Mouse (Mus musculus) intestine, embryonic 14.5 days (tissue): Measurements from ENCODE around the gene Rnf130. TPM values are rescaled to one million over a fixed set of nuclear protein-coding genes. Genes with fewer than 3 reads are reported as not detected.

Experiments used
- ATAC-seq: fragments of 200-750 bp; cut with Nextera tagmentation; replicated peaks from 2 replicates; pipeline ENCODE4 v1.8.0; 2017; ENCODE audit warnings: low read depth, moderate number of reproducible peaks, moderate TSS enrichment, moderate library complexity; ENCODE audit not compliant: low FRiP score, low TSS enrichment
- DNase-seq: peaks from one replicate; pipeline ENCODE4 v3.0.0-alpha.2; 2018; ENCODE audit warnings: low spot score
- H3K27ac ChIP-seq: fragments of 300-500 bp; sonication (generic); 2 replicates; pipeline ENCODE4 v1.5.1; 2014; ENCODE audit warnings: low read depth, mild to moderate bottlenecking, control low read depth
- H3K27me3 ChIP-seq: fragments of 300-500 bp; sonication (generic); replicated peaks from 2 replicates; pipeline ENCODE4 v1.6.1; 2014; ENCODE audit warnings: low read length, control low read depth; ENCODE audit not compliant: control insufficient read depth, insufficient read depth
- H3K36me3 ChIP-seq: fragments of 300-500 bp; sonication (generic); 2 replicates; pipeline ENCODE4 v1.6.1; 2014; ENCODE audit warnings: low read length, control low read depth; ENCODE audit not compliant: control insufficient read depth, insufficient read depth
- H3K4me1 ChIP-seq: fragments of 300-500 bp; sonication (generic); replicated peaks from 2 replicates; pipeline ENCODE4 v1.6.1; 2014; ENCODE audit warnings: low read length, control low read depth, mixed read lengths; ENCODE audit not compliant: control insufficient read depth, insufficient read depth
- H3K4me2 ChIP-seq: fragments of 300-500 bp; sonication (generic); 2 replicates; pipeline ENCODE4 v1.6.1; 2014; ENCODE audit warnings: low read length
- H3K4me3 ChIP-seq: fragments of 300-500 bp; sonication (generic); 2 replicates; pipeline ENCODE4 v1.5.1; 2014; ENCODE audit warnings: low read depth, low read length, control low read depth, mixed read lengths
- H3K9ac ChIP-seq: fragments of 300-500 bp; sonication (generic); 2 replicates; pipeline ENCODE4 v1.6.1; 2014; ENCODE audit warnings: mild to moderate bottlenecking, low read length
- H3K9me3 ChIP-seq: fragments of 300-500 bp; sonication (generic); 2 replicates; pipeline ENCODE4 v1.6.1; 2016; ENCODE audit warnings: low read length, control low read depth; ENCODE audit not compliant: control insufficient read depth
- WGBS: fragments of 180-500 bp; shearing (Covaris S2); extraction: QIAGEN DNeasy Blood & Tissue Kit; methylation state at CpG from one replicate; pipeline ENCODE4 v1.1.7; 2014; 5-methylcytosine and 5-hydroxymethylcytosine counted together
- polyA plus RNA-seq: library from polyadenylated mRNA; unstranded; fragments of >200 nt; fragmentation: Nextera tagmentation; extraction: Ambion mirVana; gene quantifications from 2 replicates; pipeline ENCODE4 v1.2.1, GENCODE M21; 2014

The Rnf130 gene
- polyA plus RNA-seq, 1 experiment from 2014 or later, result 50.0 TPM

- H3K36me3 ChIP-seq, result peaks cover 44% of the 10 kb centered on the region
- no peaks in the 10 kb centered on the region for H3K4me1 ChIP-seq
- no peak overlapping the region for H3K4me2 ChIP-seq
- ATAC-seq, result no peak
- no peak overlapping the region for H3K9ac ChIP-seq
- H3K9me3 ChIP-seq, result no peaks in the 10 kb centered on the region
- H3K27me3 ChIP-seq, result no peaks in the 10 kb centered on the region
- DNase-seq, result no peak
- H3K4me3 ChIP-seq, result no peak overlapping the region
- H3K27ac ChIP-seq, result no peak overlapping the region
- WGBS, result 95% methylated on average over 3 of the region's 3 CpGs
Observed at GRCm38 (mm10) chr11:50086211-50086610, 61.1 kb downstream of the Rnf130 start.

GRCm38 (mm10) chr11:50089840-50090239 lies 64.7 kb downstream of the Rnf130 start:
- Histone ChIP-seq H3K27me3 (no peaks in the 10 kb centered on the region), H3K4me1 (no peaks in the 10 kb centered on the region), H3K9ac (no peak overlapping the region), H3K4me3 (no peak overlapping the region), H3K9me3 (no peaks in the 10 kb centered on the region), H3K4me2 (no peak overlapping the region), H3K36me3 (peaks cover 58% of the 10 kb centered on the region), H3K27ac (no peak overlapping the region)
- WGBS, result 78% methylated on average over 1 of the region's 1 CpGs
- ATAC-seq (no peak), DNase-seq (no peak)

- Histone ChIP-seq H3K27ac (no peak overlapping the region), H3K9ac (no peak overlapping the region), H3K9me3 (no peaks in the 10 kb centered on the region), H3K27me3 (no peaks in the 10 kb centered on the region), H3K4me1 (no peaks in the 10 kb centered on the region), H3K4me2 (no peak overlapping the region), H3K4me3 (no peak overlapping the region), H3K36me3 (peaks cover 60% of the 10 kb centered on the region)
- no peak for DNase-seq
- no peak for ATAC-seq
- 74% methylated on average over 5 of the region's 5 CpGs for WGBS
Observed at GRCm38 (mm10) chr11:50090982-50091675, 66.0 kb downstream of the Rnf130 start.

GRCm38 (mm10) chr11:50091681-50092080 lies 66.5 kb downstream of the Rnf130 start:
- H3K9me3 ChIP-seq, result no peaks in the 10 kb centered on the region
- no peaks in the 10 kb centered on the region for H3K4me1 ChIP-seq
- no peak overlapping the region for H3K9ac ChIP-seq
- no peak overlapping the region for H3K4me2 ChIP-seq
- no peak for ATAC-seq
- DNase-seq, result no peak
- no peak overlapping the region for H3K27ac ChIP-seq
- H3K4me3 ChIP-seq, result no peak overlapping the region
- H3K36me3 ChIP-seq, result peaks cover 63% of the 10 kb centered on the region
- no peaks in the 10 kb centered on the region for H3K27me3 ChIP-seq

- no peak for DNase-seq
Observed at GRCm38 (mm10) chr11:50095661-50096060, 70.5 kb downstream of the Rnf130 start.

GRCm38 (mm10) chr11:50097091-50097490 lies 71.9 kb downstream of the Rnf130 start:
- H3K4me2 ChIP-seq, result no peak overlapping the region
- peaks cover 26% of the 10 kb centered on the region for H3K36me3 ChIP-seq
- 94% methylated on average over 6 of the region's 6 CpGs for WGBS
- no peak for ATAC-seq
- DNase-seq, result no peak
- H3K4me1 ChIP-seq, result no peaks in the 10 kb centered on the region
- no peak overlapping the region for H3K9ac ChIP-seq
- no peaks in the 10 kb centered on the region for H3K27me3 ChIP-seq
- H3K27ac ChIP-seq, result no peak overlapping the region
- H3K9me3 ChIP-seq, result no peaks in the 10 kb centered on the region
- H3K4me3 ChIP-seq, result no peak overlapping the region

More at GRCm38 (mm10) chr11:50095661-50096060, 70.5 kb downstream of the Rnf130 start:
- no peaks in the 10 kb centered on the region for H3K4me1 ChIP-seq
- H3K27ac ChIP-seq, result no peak overlapping the region
- no peak overlapping the region for H3K4me2 ChIP-seq
- peaks cover 33% of the 10 kb centered on the region for H3K36me3 ChIP-seq
- ATAC-seq, result no peak
- no peaks in the 10 kb centered on the region for H3K27me3 ChIP-seq
- H3K9me3 ChIP-seq, result no peaks in the 10 kb centered on the region
- no peak overlapping the region for H3K4me3 ChIP-seq
- 90% methylated on average over 9 of the region's 9 CpGs for WGBS
- no peak overlapping the region for H3K9ac ChIP-seq

- DNase-seq, result no peak
- no peaks in the 10 kb centered on the region for H3K9me3 ChIP-seq
- peaks cover 18% of the 10 kb centered on the region for H3K36me3 ChIP-seq
- H3K4me1 ChIP-seq, result no peaks in the 10 kb centered on the region
- WGBS, result 88% methylated on average over 8 of the region's 8 CpGs
- ATAC-seq, result no peak
- no peak overlapping the region for H3K9ac ChIP-seq
- no peak overlapping the region for H3K4me2 ChIP-seq
- H3K4me3 ChIP-seq, result no peak overlapping the region
- no peaks in the 10 kb centered on the region for H3K27me3 ChIP-seq
- no peak overlapping the region for H3K27ac ChIP-seq
Observed at GRCm38 (mm10) chr11:50098961-50099481, 73.9 kb downstream of the Rnf130 start.

- no peak for DNase-seq
- Histone ChIP-seq H3K9ac (no peak overlapping the region), H3K4me1 (no peaks in the 10 kb centered on the region), H3K9me3 (no peaks in the 10 kb centered on the region), H3K36me3 (peaks cover 19% of the 10 kb centered on the region), H3K27ac (no peak overlapping the region), H3K4me2 (no peak overlapping the region), H3K4me3 (no peak overlapping the region), H3K27me3 (no peaks in the 10 kb centered on the region)
- whole genome bisulfite sequencing, result 82% methylated on average over 2 of the region's 2 CpGs
- no peak for ATAC-seq
Observed at GRCm38 (mm10) chr11:50099692-50100091, 74.5 kb downstream of the Rnf130 start.
